Mouse (Mus musculus): ENCODE results near the gene Ndrg2.

- TF ChIP-seq TAL1 (IDR thresholded peaks at IDR 0.05; ENCODE audit: low read length): no peak
- no peak for TF ChIP-seq GATA1 (IDR thresholded peaks at IDR 0.05; ENCODE audit: low read length)
These were observed 9.0 kb upstream of the Ndrg2 start for GRCm38 (mm10) chr14:51922910-51923309.
